ENCODE assay signal across 8 mouse cellular contexts in the genomic region with DNA sequence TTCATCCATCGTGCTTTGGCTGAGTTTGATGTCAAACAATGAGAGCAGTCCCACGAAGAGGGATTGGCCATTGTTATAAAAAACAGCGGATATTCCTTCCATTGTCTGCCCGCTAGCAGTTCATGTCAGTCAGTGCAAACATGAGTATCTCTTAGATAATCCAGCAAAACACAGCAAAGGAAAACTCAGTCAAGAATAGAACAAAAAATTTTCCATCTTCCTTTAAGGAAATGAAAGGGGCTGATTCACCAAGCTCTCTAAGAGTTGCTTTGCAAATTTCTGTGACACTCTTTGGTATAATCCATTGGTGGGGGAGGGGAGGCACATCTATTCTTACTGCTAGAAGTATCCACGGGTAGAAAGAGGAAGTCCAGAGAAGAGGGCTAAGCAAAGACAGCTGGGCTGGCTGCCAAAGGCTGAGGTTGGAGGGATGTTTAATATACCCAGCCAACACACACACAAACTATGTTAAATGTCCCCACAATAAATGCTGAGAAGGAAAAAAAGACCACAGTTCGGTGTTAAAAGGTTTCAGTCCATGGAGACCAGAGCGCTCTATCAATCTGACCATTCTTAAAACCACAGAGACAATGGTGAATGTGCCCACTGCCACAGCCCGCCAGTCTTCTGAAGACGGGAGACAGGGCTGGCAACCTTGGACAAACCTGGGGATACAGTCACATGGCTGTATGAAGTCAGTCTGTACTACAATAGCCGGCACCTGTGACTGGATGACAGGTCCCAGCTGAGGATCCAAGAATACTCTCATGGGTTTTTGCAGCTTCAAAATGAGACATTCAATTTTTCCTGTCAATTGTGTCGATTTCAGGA. TPM values are rescaled to one million over a fixed set of nuclear protein-coding genes. Genes with fewer than 3 reads are reported as not detected.
DNase-seq lines count a peak whose midpoint lies in the region; ATAC-seq and TF ChIP-seq lines count a peak whose summit lies in the region.

No protein-coding gene starts in this region.

- H3K9me3 ChIP-seq in liver, embryonic 14.5 days (ENCODE audit: control insufficient read depth, low read length): no peaks in the 10 kb centered on the region

- H3K4me1 ChIP-seq in liver, embryonic 14.5 days (replicated peaks; ENCODE audit: control insufficient read depth in 2 of 2, insufficient read depth in 2 of 2, low read length in 1 of 2): peaks cover 3 to 27% of the 10 kb centered on the region in 2 experiments; a peak in 3 of 4 replicates
- peaks cover 24% of the 10 kb centered on the region; the same call in 1 of the 2 replicates for H3K4me1 ChIP-seq in small intestine, adult 2 months (ENCODE audit: control insufficient read depth, insufficient read depth, insufficient read length, low read length)

- no peak for TF ChIP-seq EP300 in liver, embryonic 14.5 days (IDR thresholded peaks at IDR 0.05; ENCODE audit: low read depth)

- no peak for TF ChIP-seq POLR2A in small intestine, adult 2 months (IDR thresholded peaks at IDR 0.05; ENCODE audit: low read depth, low read length)

- no peaks in the 10 kb centered on the region for H3K36me3 ChIP-seq in liver, embryonic 14.5 days (replicated peaks; ENCODE audit: control insufficient read depth, insufficient read depth, low read depth)
- no peaks in the 10 kb centered on the region for H3K36me3 ChIP-seq in small intestine, adult 2 months (ENCODE audit: control insufficient read depth, insufficient read depth, low read length)

- no peak overlapping the region for H3K27ac ChIP-seq in liver, embryonic 14.5 days
- peak overlapping the region; percentile 14; the same call in 1 of the 2 replicates for H3K27ac ChIP-seq in small intestine, adult 2 months (ENCODE audit: insufficient read depth, low read depth, low read length)

- ATAC-seq in liver, embryonic 14.5 days (ENCODE audit: insufficient read depth): peak; percentile 42; the same call in 1 of the 2 replicates
- no peak for ATAC-seq in erythroblast, adult 5-6 weeks (replicated peaks; ENCODE audit: low FRiP score, poor library complexity, severe bottlenecking)

- H3K4me3 ChIP-seq in liver, embryonic 14.5 days (ENCODE audit: insufficient read depth in 1 of 2, low read depth in 2 of 2, low read length in 2 of 2): no peak overlapping the region
- H3K4me3 ChIP-seq in small intestine, adult 2 months (ENCODE audit: low read depth, low read length): no peak overlapping the region

- TF ChIP-seq CTCF in liver, embryonic 14.5 days (IDR thresholded peaks at IDR 0.05; ENCODE audit: low read depth): no peak
- no peak for TF ChIP-seq CTCF in small intestine, adult 2 months (IDR thresholded peaks at IDR 0.05; ENCODE audit: extremely low read depth, insufficient read length, insufficient replicate concordance, low read depth, low read length)

- peak; percentile 71 for DNase-seq in adrenal gland, adult 2 months
- DNase-seq in adrenal gland, postnatal 4 days (ENCODE audit: low spot score in 2 of 2): no peak
- DNase-seq in MEL-GATA-1-ER (ENCODE audit: extremely low read depth, low read depth): peak; percentile 60
- peak; percentile 99 for DNase-seq in heart, adult 11 months
- peak; percentile 62 for DNase-seq in kidney, adult 11 months
- no peak for DNase-seq in liver, embryonic 14.5 days (ENCODE audit: low read depth in 3 of 3, low spot score in 3 of 3)

- no peaks in the 10 kb centered on the region for H3K27me3 ChIP-seq in liver, embryonic 14.5 days (ENCODE audit: control insufficient read depth, insufficient read depth, low read length)
- H3K27me3 ChIP-seq in small intestine, adult 2 months (ENCODE audit: control insufficient read depth, insufficient read depth, low read length): no peaks in the 10 kb centered on the region

- H3K4me2 ChIP-seq in liver, embryonic 14.5 days (ENCODE audit: low read depth): no peak overlapping the region

- H3K9ac ChIP-seq in liver, embryonic 14.5 days (replicated peaks): no peak overlapping the region

- WGBS in liver, embryonic 14.5 days (ENCODE audit: insufficient replicate concordance): 38% methylated on average over 11 of the region's 11 CpGs
- 56% methylated on average over 11 of the region's 11 CpGs for WGBS in small intestine, adult 2 months

RNA-seq across cellular contexts. Expression of gene Sh3bp5, which starts 12.7 kb away (rescaled TPM):
- total RNA-seq in adrenal gland, adult 2 months (2021): 100 to 1,000 TPM; 111 to 164 TPM
- polyA plus RNA-seq in adrenal gland, adult 2 months (2012; rRNA removed): 21.1 and 28.5 TPM in 2 replicates
- 100 to 1,000 TPM; 136 to 140 TPM for total RNA-seq in adrenal gland, postnatal 4 days (2021)
- 9.8 and 14.7 TPM in 2 replicates for polyA plus RNA-seq in liver, embryonic 14.5 days (2012; rRNA removed)
- polyA plus RNA-seq in liver, embryonic 14.5 days (2014; fragmentation: Nextera tagmentation; extraction: Ambion mirVana): 6.4 and 6.9 TPM in 2 replicates
- polyA plus RNA-seq in small intestine, adult 2 months (2012; rRNA removed): 3.0 and 6.9 TPM in 2 replicates
- 8.5 and 15.3 TPM in 2 replicates for total RNA-seq in erythroblast, adult 5-6 weeks (2015; ENCODE audit: low replicate concordance)
- 8.1 and 11.1 TPM in 2 replicates for total RNA-seq in erythroblast, adult 5-6 weeks (2017; ENCODE audit: low replicate concordance)

Comparison
In these comparisons a context has a peak if more than half of its experiments do, and no peak if none do; other contexts are left out.
1. DNase-seq: peak in adrenal gland, adult 2 months (single experiment), MEL-GATA-1-ER (single experiment), heart, adult 11 months (single experiment) and kidney, adult 11 months (single experiment); none in adrenal gland, postnatal 4 days (0 of 2) and liver, embryonic 14.5 days (0 of 3).
2. RNA of gene Sh3bp5, which starts 12.7 kb away (total RNA-seq): 111 to 164 TPM in adrenal gland, adult 2 months and 136 to 140 TPM in adrenal gland, postnatal 4 days; 8.1 to 15.3 TPM in erythroblast, adult 5-6 weeks; every median in the first group is over 4 times any median in the second.